Mouse (Mus musculus): ENCODE measurements around the gene Khdrbs1.

GRCm38 (mm10) chr4:129706750-129707149, 35.4 kb downstream of the Khdrbs1 start:
- TF ChIP-seq CTCF (conservative IDR thresholded peaks at IDR 0.05; ENCODE audit: low read length): no peak
- TF ChIP-seq POU5F1 (IDR thresholded peaks at IDR 0.05; ENCODE audit: borderline replicate concordance, low read length): no peak
- no peak for TF ChIP-seq NANOG (IDR thresholded peaks at IDR 0.05; ENCODE audit: borderline replicate concordance, low read length)
